Mouse (Mus musculus) cerebellum, adult 8-10 months (tissue): Measurements from ENCODE around the gene Klri2.
"Not testable (repeated sequence)": the region's sequence is repeated elsewhere in the genome, so short reads cannot be mapped to it uniquely, and the experiment has no call there.

Source experiments
- DNase-seq: peaks from one replicate; pipeline ENCODE4 v3.0.0; 2022

The Klri2 gene

DNA sequence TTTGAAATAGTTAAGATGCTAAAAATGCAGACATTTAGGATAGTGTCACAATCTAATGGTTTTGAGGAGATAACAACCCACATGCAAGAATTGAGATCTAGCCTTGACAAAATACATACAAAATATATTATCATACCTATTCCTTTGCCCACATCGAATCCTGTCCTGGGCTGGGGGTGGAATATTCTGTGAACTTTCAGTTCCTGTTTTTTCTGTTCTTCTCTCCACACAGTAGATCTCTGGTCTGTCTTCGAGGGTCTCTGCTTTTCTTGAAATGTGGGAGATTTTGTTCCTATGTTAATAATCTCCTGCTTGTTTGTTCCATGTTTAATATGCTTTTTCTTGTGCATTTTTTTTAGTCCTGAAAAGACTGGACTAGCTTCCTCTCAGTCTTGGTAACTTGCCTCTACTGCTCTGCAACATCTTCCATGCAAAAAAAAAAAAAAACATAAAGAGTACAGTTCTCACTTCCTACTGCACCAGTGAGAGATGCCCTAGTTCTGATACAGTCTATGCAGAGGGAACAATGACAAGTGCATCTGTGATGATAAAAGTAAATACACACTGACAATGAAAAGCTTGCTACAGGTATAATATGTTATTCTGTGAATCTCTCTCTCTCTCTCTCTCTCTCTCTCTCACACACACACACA lies at the start of gene Klri2:
Gene Klri2 (minus strand): TSS at position 416 of the 653 bp plus-strand sequence.
- no peak for DNase-seq

DNA sequence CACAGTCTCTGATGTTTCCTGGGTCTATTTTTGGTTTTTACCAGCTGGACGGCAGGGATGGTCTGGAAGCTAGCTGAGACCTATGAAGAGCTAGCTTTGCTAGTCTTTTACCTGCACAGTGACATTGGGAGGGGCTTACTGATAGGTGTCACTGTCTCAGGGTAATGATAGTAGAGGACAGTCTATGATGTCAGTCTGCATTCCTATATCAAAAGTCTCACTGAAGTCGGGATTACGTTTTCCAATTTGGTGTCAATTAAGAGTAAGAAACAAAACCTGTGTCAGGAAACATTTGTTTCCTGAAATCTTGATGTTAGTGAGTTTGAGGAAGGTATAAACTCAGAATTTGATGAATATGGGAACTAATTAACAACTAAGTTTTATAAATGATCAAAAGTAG lies 43.9 kb upstream of the Klri2 start, which contains the start of gene Gm156:
Gene Gm156 (minus strand): TSS at position 101 of the 400 bp plus-strand sequence.
- DNase-seq: not testable (repeated sequence)

DNA sequence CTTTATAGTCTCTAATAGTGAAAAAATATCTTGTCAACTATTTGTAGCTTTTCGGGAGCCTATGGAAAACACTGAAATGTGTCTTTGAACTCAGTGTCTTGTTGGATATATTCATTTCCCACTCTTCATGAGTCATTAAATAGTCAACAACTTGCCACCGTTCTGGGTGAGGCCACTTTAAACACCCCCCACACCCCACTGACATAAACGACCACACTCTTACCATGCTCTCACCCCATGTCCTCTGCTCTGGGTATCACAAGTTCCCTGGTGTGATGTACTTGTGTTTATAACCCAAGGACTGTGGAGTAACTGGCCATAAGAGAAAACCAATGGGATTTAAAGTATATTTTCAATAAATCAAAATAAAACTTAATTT lies 7.4 kb upstream of the Klri2 start:
- no peak for DNase-seq

DNA sequence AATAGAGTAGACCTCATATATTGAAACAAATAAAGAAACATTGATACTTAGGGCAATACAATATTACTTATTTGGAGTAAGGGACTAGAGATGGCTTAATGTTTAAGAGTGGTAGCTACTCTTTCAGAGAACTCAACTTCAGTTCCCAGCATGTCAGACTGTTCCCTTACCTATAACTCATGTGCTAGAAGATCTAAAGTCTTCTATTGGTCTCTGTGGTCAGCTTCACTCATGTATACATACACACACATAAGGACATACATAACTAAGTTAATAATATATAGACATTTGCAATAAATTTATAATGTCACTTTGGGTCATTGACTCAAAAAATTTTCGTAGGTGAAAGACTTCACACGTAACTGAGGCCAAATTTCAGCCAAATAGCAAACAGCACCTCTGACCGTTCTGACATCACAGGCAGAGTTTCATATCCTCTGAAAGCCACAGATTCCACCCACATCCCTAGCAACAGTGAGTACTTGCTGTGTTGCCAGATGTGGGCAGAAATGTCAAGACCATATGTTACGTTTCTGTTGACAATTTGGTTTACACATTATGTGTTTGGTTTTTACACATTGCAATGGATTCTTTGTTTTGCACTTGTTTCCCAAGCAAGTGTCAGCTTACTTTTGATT lies 6.9 kb upstream of the Klri2 start:
- DNase-seq: no peak

DNA sequence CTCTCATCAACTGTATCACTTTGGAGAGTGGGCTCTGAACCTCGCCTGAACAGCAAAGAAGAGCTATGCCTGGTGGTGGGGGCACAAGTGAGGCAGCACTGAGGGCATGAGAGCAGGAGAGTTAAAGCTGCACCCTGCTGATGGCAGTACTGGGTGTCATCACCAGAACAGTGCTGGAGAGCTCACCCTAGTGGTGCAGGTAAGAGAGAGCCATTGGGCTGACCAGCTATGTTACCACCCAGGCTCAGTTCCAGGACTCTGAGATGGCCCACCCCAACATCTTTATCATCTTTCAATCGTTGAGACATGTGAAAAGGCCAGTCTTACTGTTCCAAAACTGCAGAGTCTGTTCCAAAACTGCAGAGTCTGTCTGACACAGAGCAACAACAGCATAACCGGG lies 5.9 kb upstream of the Klri2 start:
- no peak for DNase-seq

DNA sequence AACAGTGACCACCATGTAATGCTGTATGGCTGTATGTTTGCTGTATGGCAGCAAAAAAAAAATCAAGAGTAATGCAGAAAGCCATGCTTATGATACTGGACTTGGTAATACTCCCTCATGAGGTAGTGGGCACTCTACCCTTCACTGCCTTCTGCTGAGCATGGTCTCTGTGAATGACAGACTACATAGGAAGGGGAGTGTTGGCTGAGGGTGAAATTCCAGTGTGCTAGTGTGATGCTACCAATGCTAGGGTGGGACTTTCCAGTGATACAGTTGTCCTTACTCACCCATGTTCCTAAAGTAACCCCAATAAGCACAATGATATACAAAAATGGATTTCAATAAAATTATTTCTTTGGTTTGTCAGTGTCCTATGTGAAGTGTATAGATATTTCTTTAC lies 3.9 kb downstream of the Klri2 start:
- DNase-seq: no peak

DNA sequence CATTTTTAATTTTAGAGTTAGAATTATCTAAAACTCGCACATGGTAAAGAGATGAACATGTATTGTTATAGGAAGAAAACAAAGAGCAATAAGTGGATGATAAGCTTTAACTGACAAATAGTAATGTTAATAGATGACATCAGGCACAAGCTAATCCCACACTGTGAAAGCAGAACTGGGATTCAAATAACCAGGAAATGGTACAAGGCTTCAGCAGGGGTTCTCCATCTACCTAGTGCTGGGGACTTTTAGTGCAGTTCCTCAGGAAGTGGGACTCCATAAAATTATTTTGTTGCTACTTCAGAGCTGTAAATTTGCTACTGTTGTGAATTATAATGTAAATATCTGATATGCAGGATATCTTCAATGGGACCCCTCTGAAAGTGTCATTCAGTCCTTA lies 13.0 kb downstream of the Klri2 start:
- DNase-seq: no peak

DNA sequence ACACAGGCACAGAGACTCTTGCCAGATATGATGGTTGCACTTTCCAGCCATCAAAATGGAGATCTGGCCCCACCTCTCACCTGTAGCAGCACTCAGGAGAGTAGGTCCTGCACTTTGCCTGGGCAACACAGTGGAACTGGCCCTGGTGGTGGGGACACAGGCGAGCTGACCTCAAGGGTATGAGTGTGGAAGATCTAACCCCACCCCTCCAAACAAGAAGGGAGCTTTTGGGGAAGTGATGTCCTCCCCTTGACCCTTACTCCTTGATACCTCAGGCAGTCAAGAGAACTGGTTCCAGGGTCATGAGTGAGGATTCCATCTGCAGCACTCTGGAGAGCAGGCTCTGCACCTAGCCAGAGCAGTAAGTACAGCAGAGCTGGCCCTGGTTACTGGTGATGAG lies 18.9 kb downstream of the Klri2 start:
- DNase-seq: no peak

DNA sequence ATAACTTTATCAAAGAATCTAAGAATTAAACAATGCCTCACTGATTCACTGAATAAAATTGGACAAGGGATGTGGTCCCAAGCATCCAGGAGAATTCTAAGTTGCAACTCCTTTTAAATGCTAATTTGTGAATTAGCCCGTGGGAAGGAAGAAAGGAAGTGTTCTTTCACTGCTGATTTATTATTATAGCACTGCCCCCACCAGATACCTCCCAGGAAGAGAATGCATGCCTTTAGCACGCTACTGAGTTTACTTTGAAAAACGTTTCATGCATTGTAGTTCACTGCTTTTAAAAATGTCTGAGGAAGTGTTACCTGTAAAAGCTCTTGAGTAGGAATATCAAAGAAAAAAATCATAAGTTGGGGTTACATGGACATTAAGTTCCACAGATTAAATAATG lies 19.8 kb downstream of the Klri2 start:
- DNase-seq: no peak

DNA sequence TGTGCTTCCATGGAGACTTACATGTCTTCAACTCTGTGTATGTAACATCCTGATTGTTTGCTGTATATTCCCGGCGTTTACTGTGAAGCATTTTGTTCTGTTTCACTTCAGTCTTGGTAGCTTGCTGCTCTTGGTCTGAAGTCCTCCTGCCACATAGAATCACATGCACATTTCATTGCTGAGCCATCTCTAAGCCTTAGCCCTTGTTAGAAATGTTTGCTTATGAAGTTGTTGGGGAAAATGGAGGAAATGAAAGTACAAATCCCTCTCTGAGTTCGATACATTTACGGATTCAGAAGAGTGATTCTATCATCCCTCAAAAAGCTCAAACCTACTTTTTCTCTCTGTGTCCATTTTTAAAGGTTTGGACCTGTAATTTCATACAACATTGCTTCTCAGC lies 23.3 kb downstream of the Klri2 start, which contains the start of gene Klri1:
Gene Klri1 (minus strand): TSS at position 101 of the 400 bp plus-strand sequence.
- DNase-seq: no peak

DNA sequence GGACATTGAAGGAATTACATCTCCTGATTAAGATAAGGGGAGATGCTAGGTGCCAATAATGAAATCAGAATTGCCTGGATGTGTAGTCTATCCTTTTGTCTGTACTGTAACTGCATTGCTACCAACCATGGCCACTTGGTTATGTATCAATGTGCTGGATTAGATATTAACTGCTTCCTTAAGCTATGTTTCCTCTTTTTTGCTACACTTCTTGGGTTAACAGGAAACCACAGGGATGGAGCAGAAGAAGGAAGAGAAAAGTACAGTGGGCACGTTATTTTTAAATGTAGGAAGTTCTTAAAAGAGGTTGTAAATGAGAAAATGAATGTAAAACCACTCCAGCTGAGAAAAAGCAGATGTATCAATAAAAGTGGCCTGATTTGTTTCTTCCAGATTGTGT lies 26.7 kb downstream of the Klri2 start:
- DNase-seq: no peak

DNA sequence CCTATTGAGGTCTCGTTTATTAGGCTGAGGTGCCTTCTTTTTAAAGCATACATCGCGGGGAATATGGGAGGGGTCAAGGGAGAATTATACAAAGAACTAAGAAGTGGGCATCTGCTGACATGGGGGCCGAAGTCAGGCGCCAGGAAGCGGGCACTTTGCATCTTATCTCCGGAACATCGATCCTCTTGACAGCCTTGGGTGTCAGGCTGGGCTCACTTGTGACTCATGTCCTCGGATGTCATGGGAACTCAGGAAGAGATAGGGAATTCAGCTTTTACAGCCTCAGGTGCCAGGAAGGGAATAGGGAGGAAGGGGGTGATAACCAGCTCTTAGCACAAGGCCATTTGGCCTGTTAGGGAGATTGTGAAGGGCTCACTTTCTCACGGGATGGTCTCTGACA lies 48.8 kb downstream of the Klri2 start:
- DNase-seq: not testable (repeated sequence)

DNA sequence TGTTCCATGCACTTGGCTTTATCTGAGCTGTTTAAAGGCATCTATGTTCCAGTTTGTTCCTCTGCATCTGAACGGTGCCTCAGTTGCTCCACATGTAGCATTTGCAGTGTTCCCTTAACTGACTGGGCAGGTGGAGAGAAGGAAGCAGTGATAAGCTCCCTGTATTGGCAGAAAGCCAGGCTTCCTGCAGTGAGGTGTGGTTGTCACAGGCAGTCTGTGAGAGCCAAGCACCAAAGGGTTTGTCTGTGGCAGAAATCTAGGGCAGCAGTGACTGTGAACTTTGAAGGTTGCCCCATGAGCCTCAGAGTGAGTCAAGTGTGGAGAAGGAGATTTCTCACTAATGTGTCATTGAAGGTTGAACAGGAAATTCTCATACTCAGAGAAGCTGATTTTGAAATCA lies 59.9 kb downstream of the Klri2 start:
- peak; percentile 0 for DNase-seq
